Mouse (Mus musculus) liver, adult 2 months (tissue): ENCODE data around the gene Dock9. TPM values are rescaled to one million over a fixed set of nuclear protein-coding genes. Genes with fewer than 3 reads are reported as not detected.

Experiments
- DNase-seq: peaks from one replicate; pipeline ENCODE4 v3.0.0-alpha.2; 2011; ENCODE audit warnings: low read depth, low spot score; ENCODE audit errors: extremely low read depth
- H3K27ac ChIP-seq: fragments of 200-500 bp; replicated peaks from 2 replicates; pipeline ENCODE4 v1.5.1; 2012; ENCODE audit warnings: low read depth, mild to moderate bottlenecking, control low read depth, inconsistent platforms, low read length; ENCODE audit not compliant: insufficient read depth
- H3K27me3 ChIP-seq: fragments of 200-500 bp; 2 replicates; pipeline ENCODE4 v1.6.1; 2012; ENCODE audit warnings: mild to moderate bottlenecking, moderate library complexity, low read length, inconsistent platforms; ENCODE audit not compliant: control insufficient read depth, insufficient read depth
- H3K36me3 ChIP-seq: fragments of 200-500 bp; 2 replicates; pipeline ENCODE4 v1.6.1; 2012; ENCODE audit warnings: low read length, inconsistent platforms; ENCODE audit not compliant: control insufficient read depth, insufficient read depth
- H3K4me1 ChIP-seq: fragments of 200-500 bp; 2 replicates; pipeline ENCODE4 v1.6.1; 2011; ENCODE audit warnings: low read length; ENCODE audit not compliant: control insufficient read depth, insufficient read depth
- H3K4me3 ChIP-seq: fragments of 200-500 bp; 2 replicates; pipeline ENCODE4 v1.5.1; 2011; ENCODE audit warnings: low read depth, mild to moderate bottlenecking, control low read depth, low read length, moderate library complexity; ENCODE audit not compliant: insufficient read depth
- H3K79me2 ChIP-seq: fragments of 200-500 bp; 2 replicates; pipeline ENCODE4 v1.6.1; 2012; ENCODE audit warnings: inconsistent platforms, mild to moderate bottlenecking, low read length, moderate library complexity; ENCODE audit not compliant: control insufficient read depth, insufficient read depth
- H3K9ac ChIP-seq: fragments of 200-500 bp; 2 replicates; pipeline ENCODE4 v1.6.1; 2012; ENCODE audit warnings: low read depth, mild to moderate bottlenecking, control low read depth, inconsistent platforms, low read length
- CTCF ChIP-seq: fragments of 200-500 bp; IDR thresholded peaks from 2 replicates; pipeline ENCODE4 v1.5.1; 2011; ENCODE audit warnings: low read depth, low read length, control low read depth
- POLR2A ChIP-seq: fragments of 200-500 bp; IDR thresholded peaks from 2 replicates; pipeline ENCODE4 v1.6.1; 2011; ENCODE audit warnings: low read length, control low read depth; ENCODE audit not compliant: insufficient read depth; ENCODE audit errors: extremely low read depth
- WGBS: fragments of 180-500 bp; shearing (Covaris S2); methylation state at CpG from one replicate; pipeline ENCODE4 v1.1.7; 2018; 5-methylcytosine and 5-hydroxymethylcytosine counted together
- polyA plus RNA-seq: library from polyadenylated mRNA; depleted of rRNA; stranded (reverse); fragments of >200 nt; gene quantifications from 2 replicates; pipeline ENCODE4 v1.2.3, GENCODE M21; 2012
- total RNA-seq: library from RNA; depleted of rRNA; stranded (reverse); fragments of >200 nt; gene quantifications from 2 replicates; pipeline ENCODE4 v1.2.3, GENCODE M21; 2014

Dock9 gene
- total and polyA plus RNA-seq, 2 experiments, result 3.8 to 11.4 TPM

DNA sequence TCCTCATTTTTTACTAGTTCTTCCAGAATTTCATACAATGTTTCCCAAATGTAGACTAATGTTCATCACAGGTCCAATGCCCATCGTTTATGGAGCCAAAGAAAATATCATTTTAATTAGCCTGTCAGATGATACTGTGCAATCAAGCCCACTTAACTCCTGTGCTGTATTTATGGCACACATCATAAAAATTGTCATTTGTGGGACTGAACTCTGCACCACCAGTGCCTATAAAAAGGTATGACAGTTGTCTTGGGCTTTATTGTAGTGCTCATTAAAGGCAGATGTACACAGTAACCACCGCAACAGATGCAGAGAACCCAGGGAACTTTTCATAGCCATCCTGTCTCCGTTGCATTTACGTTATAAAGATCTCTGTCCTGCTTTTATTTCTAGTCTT is 233.7 kb downstream of the Dock9 start:
- TF ChIP-seq POLR2A (no peak), CTCF (no peak)
- WGBS, result 90% methylated on average over 4 of the region's 4 CpGs

DNA sequence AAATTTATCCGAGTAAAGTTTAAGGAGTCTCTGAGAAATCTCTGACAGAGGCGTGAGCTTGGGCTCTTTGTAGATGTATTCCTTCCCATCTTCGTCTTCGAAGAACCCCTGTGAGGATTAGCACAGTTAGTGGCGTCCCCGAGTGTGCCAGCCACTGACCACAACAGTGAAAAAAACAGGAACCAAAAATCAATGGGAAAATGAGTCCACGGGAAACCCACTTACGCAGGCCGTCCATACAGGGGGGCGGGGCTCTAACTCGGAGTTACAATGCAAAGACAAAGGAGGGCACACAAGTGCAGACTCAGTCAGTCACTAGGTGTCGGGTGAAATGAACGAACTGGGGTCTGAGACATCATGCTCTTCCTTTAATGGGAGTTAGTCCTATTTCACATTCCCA is 238.6 kb downstream of the Dock9 start:
- Histone ChIP-seq H3K9ac (no peak overlapping the region), H3K36me3 (peaks cover 6% of the 10 kb centered on the region; the same call in 1 of the 2 replicates), H3K4me3 (no peak overlapping the region), H3K27me3 (no peaks in the 10 kb centered on the region), H3K27ac (no peak overlapping the region), H3K4me1 (no peaks in the 10 kb centered on the region), H3K79me2 (no peaks in the 10 kb centered on the region)
- DNase-seq, result no peak
- TF ChIP-seq POLR2A (no peak), CTCF (no peak)
- 87% methylated on average over 13 of the region's 13 CpGs for WGBS

More for the DNA sequence above, 233.7 kb downstream of the Dock9 start:
- no peak for DNase-seq
- Histone ChIP-seq H3K4me3 (no peak overlapping the region), H3K9ac (no peak overlapping the region), H3K79me2 (no peaks in the 10 kb centered on the region), H3K36me3 (0 out of 2 replicates have a peak, but pooled peaks cover 2% of the 10 kb centered on the region), H3K27ac (no peak overlapping the region), H3K4me1 (no peaks in the 10 kb centered on the region), H3K27me3 (no peaks in the 10 kb centered on the region)

GRCm38 (mm10) chr14:121556401-121557315 is 241.0 kb downstream of the Dock9 start:
- Histone ChIP-seq H3K9ac (no peak overlapping the region), H3K4me1 (no peaks in the 10 kb centered on the region), H3K79me2 (no peaks in the 10 kb centered on the region), H3K27me3 (no peaks in the 10 kb centered on the region), H3K27ac (no peak overlapping the region), H3K36me3 (peaks cover 6% of the 10 kb centered on the region; the same call in 1 of the 2 replicates), H3K4me3 (no peak overlapping the region)
- TF ChIP-seq POLR2A, result no peak
- TF ChIP-seq CTCF, result no peak
- WGBS, result 94% methylated on average over 21 of the region's 21 CpGs
- DNase-seq, result no peak

DNA sequence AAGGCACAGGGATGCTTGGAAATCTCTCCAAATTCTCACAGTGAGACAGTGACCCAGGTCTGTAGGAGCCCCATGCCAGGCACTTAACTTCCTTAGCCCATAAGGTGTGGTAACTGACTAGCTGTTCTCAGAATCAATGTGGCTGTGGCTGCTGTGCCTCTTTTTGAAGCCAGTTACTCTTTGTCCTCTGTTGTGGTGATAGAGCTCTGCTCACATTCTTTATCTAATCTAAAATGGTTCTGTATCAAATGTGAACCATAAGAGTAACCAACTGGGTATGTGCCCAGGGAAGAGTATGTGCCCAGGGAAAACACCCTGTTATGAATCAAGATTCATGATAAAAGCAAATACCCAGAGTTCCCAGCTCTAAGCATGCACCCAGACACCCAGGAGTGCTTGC is 243.9 kb downstream of the Dock9 start:
- Histone ChIP-seq H3K36me3 (peaks cover 7% of the 10 kb centered on the region; the same call in 1 of the 2 replicates), H3K4me3 (no peak overlapping the region), H3K4me1 (no peaks in the 10 kb centered on the region), H3K27me3 (no peaks in the 10 kb centered on the region), H3K79me2 (no peaks in the 10 kb centered on the region), H3K9ac (no peak overlapping the region), H3K27ac (no peak overlapping the region)
- no peak for DNase-seq
- TF ChIP-seq POLR2A, result no peak

DNA sequence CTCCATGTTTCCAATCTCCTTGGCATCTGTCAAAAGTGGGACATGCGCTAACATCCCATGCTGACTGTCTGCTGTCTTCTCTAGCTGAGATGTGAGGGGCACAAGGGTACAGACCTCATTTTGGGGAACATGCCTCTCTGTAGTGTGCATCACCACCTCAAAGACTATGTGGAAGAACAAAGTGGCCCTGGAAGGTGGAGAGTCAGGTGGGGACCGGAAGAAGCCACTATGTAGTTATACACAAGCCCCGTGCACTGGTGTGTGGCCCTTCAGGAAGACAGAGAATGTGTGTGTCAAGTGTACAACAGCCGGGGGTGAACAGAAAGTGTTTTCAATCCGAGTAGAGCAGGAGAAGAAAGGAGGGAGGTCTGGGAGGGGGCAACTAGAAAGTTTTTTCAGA is 245.1 kb downstream of the Dock9 start:
- Histone ChIP-seq H3K4me1 (no peaks in the 10 kb centered on the region), H3K4me3 (no peak overlapping the region), H3K27ac (no peak overlapping the region), H3K9ac (no peak overlapping the region), H3K79me2 (no peaks in the 10 kb centered on the region), H3K27me3 (no peaks in the 10 kb centered on the region), H3K36me3 (peaks cover 7% of the 10 kb centered on the region; the same call in 1 of the 2 replicates)
- TF ChIP-seq CTCF (no peak), POLR2A (no peak)
- DNase-seq, result no peak
- WGBS, result 81% methylated on average over 5 of the region's 5 CpGs

DNA sequence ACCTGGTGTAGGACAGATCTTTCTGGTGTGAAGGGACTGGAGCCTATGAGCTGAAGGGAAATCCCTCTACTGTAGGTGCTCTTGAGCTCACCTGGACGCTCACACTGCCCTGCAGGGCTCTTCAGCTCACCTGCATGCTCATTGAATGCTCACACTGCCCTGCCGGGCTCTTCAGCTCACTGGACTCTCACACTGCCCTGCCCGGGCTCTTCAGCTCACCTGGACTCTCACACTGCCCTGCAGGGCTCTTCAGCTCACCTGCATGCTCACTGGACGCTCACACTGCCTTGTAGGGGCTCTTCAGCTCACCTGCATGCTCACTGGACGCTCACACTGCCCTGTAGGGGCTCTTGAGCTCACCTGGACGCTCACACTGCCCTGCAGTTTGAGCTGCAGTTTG is 247.8 kb downstream of the Dock9 start:
- Histone ChIP-seq H3K79me2 (no peaks in the 10 kb centered on the region), H3K27ac (no peak overlapping the region), H3K36me3 (peaks cover 7% of the 10 kb centered on the region; the same call in 1 of the 2 replicates), H3K27me3 (no peaks in the 10 kb centered on the region), H3K9ac (no peak overlapping the region), H3K4me1 (peaks cover 8% of the 10 kb centered on the region), H3K4me3 (no peak overlapping the region)
- TF ChIP-seq CTCF (no peak), POLR2A (no peak)
- no peak for DNase-seq
- WGBS, result 87% methylated on average over 6 of the region's 6 CpGs
